Mouse (Mus musculus): ENCODE measurements around the gene AI593442.

AI593442 gene

GRCm38 (mm10) chr9:52679362-52679947 lies at the start of gene AI593442:
Gene AI593442, minus strand, starts transcription at chr9:52679780.
- DNase-seq (ENCODE audit: low spot score in 2 of 2): peak; percentile 69 to 77

DNA sequence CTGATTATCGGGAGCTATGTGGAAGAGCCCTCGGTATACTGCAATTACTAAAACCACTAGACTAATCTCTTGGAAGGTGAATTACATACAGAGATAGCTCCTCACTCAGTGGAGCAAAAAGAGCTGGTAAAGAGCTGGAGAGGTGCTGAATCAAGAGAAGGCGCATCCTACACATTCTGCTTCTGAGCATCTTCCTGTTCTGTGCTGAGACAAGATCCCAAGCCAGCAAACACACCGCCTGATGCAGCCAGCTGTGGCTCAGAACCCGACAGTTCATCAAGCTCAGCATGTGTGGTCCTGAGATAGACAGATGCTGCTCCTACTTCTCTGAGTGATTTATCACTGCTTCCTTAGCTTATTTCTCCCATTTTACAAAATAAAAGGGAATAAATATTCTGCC lies 49.2 kb upstream of the AI593442 start:
- DNase-seq (ENCODE audit: low spot score in 2 of 2): no peak

- no peak for DNase-seq (ENCODE audit: low spot score in 2 of 2)
Observed at GRCm38 (mm10) chr9:52722626-52723025, 43.0 kb upstream of the AI593442 start.

DNA sequence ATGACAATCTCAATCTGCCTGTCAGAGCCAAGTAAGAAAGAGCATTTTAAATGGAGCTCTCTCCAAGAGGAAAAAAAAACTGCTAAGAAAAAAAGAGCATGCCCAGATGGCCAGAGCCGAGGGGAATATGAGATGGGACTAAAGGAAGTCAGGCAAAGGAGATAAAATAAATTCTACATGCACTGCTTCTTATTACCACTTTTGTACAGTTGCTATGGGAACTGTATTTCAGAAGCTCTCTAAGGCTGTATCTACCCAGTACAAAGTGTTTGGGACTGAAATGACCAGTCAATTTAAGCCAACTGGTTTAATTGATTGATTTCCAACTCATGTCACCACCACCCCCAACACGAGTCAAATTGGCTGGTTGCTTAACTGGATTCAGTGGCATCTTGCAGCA lies 40.0 kb upstream of the AI593442 start:
- no peak for DNase-seq (ENCODE audit: low spot score in 2 of 2)

DNA sequence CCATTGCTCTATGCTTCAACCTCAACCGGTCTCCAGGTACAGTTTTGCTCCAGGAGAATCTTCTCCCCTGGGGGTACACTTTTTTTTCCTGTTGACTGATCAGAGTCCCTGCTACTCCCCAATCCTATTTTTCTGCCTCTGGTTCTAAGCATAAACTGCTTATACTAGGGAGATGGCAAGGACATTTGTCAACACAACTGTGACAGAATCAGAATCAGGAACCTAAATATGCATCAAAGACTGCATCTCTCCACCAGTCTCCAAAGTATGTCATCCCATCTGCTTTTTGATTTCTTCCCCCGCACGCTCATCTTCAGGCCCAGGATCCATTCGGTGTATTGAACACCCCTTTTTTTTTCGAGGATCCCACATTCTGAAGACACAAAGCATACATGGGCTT lies 456 bp upstream of the AI593442 start:
- peak in 1 of 2 experiments; percentile 34 for DNase-seq (ENCODE audit: low spot score in 2 of 2)

- no peak for DNase-seq (ENCODE audit: low spot score in 2 of 2)
Observed at GRCm38 (mm10) chr9:52678839-52679215, 753 bp downstream of the AI593442 start.

- DNase-seq (ENCODE audit: low spot score in 2 of 2): peak; percentile 59 to 63
Observed at GRCm38 (mm10) chr9:52678179-52678838, 1.3 kb downstream of the AI593442 start.

GRCm38 (mm10) chr9:52676587-52676986 lies 3.0 kb downstream of the AI593442 start:
- DNase-seq (ENCODE audit: low spot score in 2 of 2): no peak

DNA sequence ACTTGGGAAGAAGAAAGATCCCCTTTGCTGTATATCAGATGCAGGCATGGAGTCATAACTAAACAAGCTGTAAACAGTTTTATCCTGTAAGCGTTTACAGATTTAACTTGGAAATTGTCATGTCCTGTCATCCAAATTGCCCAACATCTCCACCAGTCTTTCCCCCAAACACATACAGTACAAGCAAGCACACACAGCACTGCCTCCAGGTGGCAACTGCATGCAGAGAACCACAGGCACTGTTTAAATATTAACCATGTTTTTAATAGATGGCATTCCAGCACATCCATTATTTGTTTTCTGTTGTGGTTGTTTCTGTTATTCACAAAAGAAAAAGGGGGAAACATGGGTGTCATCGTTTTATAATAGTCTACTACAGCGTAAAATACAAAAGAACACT lies 3.6 kb downstream of the AI593442 start:
- peak in 1 of 2 experiments; percentile 25 for DNase-seq (ENCODE audit: low spot score in 2 of 2)

GRCm38 (mm10) chr9:52661422-52661821 lies 18.2 kb downstream of the AI593442 start:
- DNase-seq (ENCODE audit: low spot score in 2 of 2): peak; percentile 39 to 50

GRCm38 (mm10) chr9:52650341-52650951 lies 29.1 kb downstream of the AI593442 start:
- DNase-seq (ENCODE audit: low spot score in 2 of 2): no peak

- no peak for DNase-seq (ENCODE audit: low spot score in 2 of 2)
Observed at GRCm38 (mm10) chr9:52645312-52645711, 34.3 kb downstream of the AI593442 start.

DNA sequence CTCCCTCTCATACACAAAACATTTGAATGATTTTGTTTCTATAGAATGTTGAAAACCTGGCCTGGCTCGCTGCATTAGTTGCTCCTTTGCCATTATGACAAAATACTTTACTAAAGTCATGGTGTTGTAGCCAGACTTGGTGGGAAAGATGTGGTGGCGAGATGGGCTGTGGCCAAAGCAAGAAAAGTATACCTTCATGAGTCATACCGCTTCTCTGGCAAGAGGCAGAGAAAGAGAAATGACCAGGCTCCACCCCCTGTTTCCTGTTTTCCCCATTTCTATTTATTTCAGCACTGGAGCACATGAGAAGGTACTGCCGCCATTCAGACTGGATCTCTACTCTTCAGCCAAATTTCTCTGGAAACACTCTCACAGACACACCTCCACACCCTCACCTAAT lies 35.0 kb downstream of the AI593442 start:
- no peak for DNase-seq (ENCODE audit: low spot score in 2 of 2)

DNA sequence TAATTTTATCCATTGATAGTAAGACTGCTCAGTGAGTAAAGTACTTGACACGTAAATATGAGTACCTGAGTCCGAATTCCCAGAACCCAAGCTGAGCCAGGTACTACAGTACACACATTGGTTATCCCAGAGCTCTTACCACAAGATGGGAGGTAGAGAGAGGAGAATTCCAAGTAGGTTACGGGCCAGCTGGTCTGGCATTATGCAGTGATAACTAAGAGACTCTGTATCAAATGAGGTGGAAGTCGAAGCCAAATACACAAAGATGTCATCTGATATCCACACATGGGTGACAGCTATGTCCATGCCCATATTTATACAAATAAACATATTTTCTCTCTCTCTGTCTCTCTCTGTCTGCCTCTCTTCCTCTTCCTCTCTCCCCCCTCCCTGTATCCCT lies 35.4 kb downstream of the AI593442 start:
- no peak for DNase-seq (ENCODE audit: low spot score in 2 of 2)

DNA sequence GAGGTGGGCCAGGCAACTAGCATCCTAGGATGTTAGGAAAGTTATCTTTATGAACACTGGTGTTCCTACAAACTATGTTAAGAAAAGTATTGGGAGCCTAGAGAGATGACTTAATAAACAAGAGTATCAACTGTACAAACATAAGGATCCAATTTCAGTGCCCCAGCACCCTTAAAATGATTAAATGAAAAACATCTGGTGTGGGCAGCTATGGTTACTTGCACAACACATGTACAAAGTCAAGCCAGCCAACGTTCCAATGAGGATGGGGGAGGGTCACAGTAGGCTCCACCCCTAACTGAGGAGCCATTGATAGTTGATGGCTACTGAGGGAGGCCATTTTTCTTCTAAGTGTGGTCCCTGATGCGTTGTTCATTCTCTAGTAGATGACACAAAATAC lies 43.6 kb downstream of the AI593442 start:
- no peak for DNase-seq (ENCODE audit: low spot score in 2 of 2)

DNA sequence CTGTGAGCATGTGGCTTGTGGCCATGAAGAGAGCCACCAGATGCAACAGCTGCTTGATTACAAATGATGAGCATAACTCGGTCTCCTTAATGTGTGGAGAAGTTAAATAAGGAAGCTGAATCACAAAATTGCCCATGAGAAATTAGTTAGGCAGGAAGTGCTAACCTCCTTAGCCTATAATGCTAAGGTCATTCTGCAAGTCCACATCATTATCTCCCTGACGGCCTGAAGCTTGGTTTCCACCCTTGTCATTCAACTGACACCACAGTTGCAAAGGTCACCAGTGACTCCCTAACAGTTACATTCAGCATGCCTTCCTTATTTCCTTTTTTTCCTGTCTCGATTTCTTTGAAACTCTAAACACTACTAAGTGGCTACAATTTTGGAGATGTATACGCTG lies 55.7 kb downstream of the AI593442 start:
- DNase-seq (ENCODE audit: low spot score in 2 of 2): no peak
